Mouse (Mus musculus) hindbrain, embryonic 11.5 days (tissue): ENCODE results near the gene Dennd1a. TPM values are rescaled to one million over a fixed set of nuclear protein-coding genes. Genes with fewer than 3 reads are reported as not detected.

ENCODE experiments used
- ATAC-seq: fragments of 200-750 bp; cut with Nextera tagmentation; 2 replicates; pipeline ENCODE4 v1.8.0; 2017; ENCODE audit warnings: mild to moderate bottlenecking, moderate TSS enrichment, moderate library complexity; ENCODE audit not compliant: low FRiP score
- DNase-seq: peaks from one replicate; pipeline ENCODE4 v3.0.0-alpha.2; 2015; ENCODE audit warnings: low spot score
- H3K27ac ChIP-seq: fragments of 300-500 bp; sonication (generic); 2 replicates; pipeline ENCODE4 v1.5.1; 2014; ENCODE audit warnings: mild to moderate bottlenecking, low read depth, low read length
- H3K27me3 ChIP-seq: fragments of 300-500 bp; sonication (generic); 2 replicates; pipeline ENCODE4 v1.6.1; 2014; ENCODE audit warnings: mild to moderate bottlenecking, low read length, moderate library complexity, mixed read lengths; ENCODE audit not compliant: control insufficient read depth, insufficient read depth
- H3K36me3 ChIP-seq: fragments of 300-500 bp; sonication (generic); 2 replicates; pipeline ENCODE4 v1.6.1; 2014; ENCODE audit warnings: mild to moderate bottlenecking, low read length, moderate library complexity, mixed read lengths; ENCODE audit not compliant: control insufficient read depth, insufficient read depth
- H3K4me1 ChIP-seq: fragments of 300-500 bp; sonication (generic); replicated peaks from 2 replicates; pipeline ENCODE4 v1.6.1; 2014; ENCODE audit warnings: low read length, mixed read lengths; ENCODE audit not compliant: control insufficient read depth, insufficient read depth
- H3K4me2 ChIP-seq: fragments of 300-500 bp; sonication (generic); replicated peaks from 2 replicates; pipeline ENCODE4 v1.6.1; 2014; ENCODE audit warnings: mild to moderate bottlenecking, low read depth, low read length
- H3K4me3 ChIP-seq: fragments of 300-500 bp; sonication (generic); 2 replicates; pipeline ENCODE4 v1.5.1; 2014; ENCODE audit warnings: low read depth, low read length
- H3K9ac ChIP-seq: fragments of 300-500 bp; sonication (generic); 2 replicates; pipeline ENCODE4 v1.6.1; 2014; ENCODE audit warnings: low read depth, low read length
- H3K9me3 ChIP-seq: fragments of 300-500 bp; sonication (generic); 2 replicates; pipeline ENCODE4 v1.6.1; 2016; ENCODE audit warnings: low read length; ENCODE audit not compliant: control insufficient read depth
- WGBS: fragments of 180-500 bp; shearing (Covaris S2); extraction: QIAGEN DNeasy Blood & Tissue Kit; methylation state at CpG from one replicate; pipeline ENCODE4 v1.1.7; 2014; 5-methylcytosine and 5-hydroxymethylcytosine counted together
- polyA plus RNA-seq: library from polyadenylated mRNA; unstranded; fragments of >200 nt; fragmentation: Nextera tagmentation; extraction: Ambion mirVana; gene quantifications from 2 replicates; pipeline ENCODE4 v1.2.1, GENCODE M21; 2014

Gene Dennd1a
- 7.5 and 11.3 TPM in 2 replicates for polyA plus RNA-seq

GRCm38 (mm10) chr2:38286733-38287551, at the start of gene Dennd1a:
TSS of gene Dennd1a (minus strand) at chr2:38287390.
- no peaks in the 10 kb centered on the region for H3K36me3 ChIP-seq
- peak within 1 kb of the TSS; percentile 73 for H3K9ac ChIP-seq
- peak; percentile 95 for ATAC-seq
- H3K27me3 ChIP-seq: no peaks in the 10 kb centered on the region
- H3K9me3 ChIP-seq: no peaks in the 10 kb centered on the region
- no peaks in the 10 kb centered on the region for H3K4me1 ChIP-seq
- peak within 1 kb of the TSS; percentile 70 for H3K4me2 ChIP-seq
- peak; percentile 93 for DNase-seq
- H3K27ac ChIP-seq: peak within 1 kb of the TSS; percentile 78
- WGBS: under 1% methylated on average over 53 of the region's 81 CpGs
- peak within 1 kb of the TSS; percentile 77 for H3K4me3 ChIP-seq

GRCm38 (mm10) chr2:38336606-38337005, 49.4 kb upstream of the Dennd1a start:
- H3K4me3 ChIP-seq: no peak overlapping the region
- H3K27me3 ChIP-seq: peaks cover 72% of the 10 kb centered on the region
- DNase-seq (peak; percentile 51), ATAC-seq (no peak)
- WGBS: under 1% methylated on average over 17 of the region's 17 CpGs
- no peaks in the 10 kb centered on the region for H3K9me3 ChIP-seq
- H3K4me1 ChIP-seq: peaks cover 7% of the 10 kb centered on the region
- no peak overlapping the region for H3K27ac ChIP-seq
- no peak overlapping the region for H3K9ac ChIP-seq
- 0 out of 2 replicates have a peak overlapping the region, but pooled peaks have one; percentile 6 for H3K4me2 ChIP-seq
- no peaks in the 10 kb centered on the region for H3K36me3 ChIP-seq

GRCm38 (mm10) chr2:38333586-38334119, 46.5 kb upstream of the Dennd1a start:
- no peak overlapping the region for H3K4me3 ChIP-seq
- no peak overlapping the region for H3K27ac ChIP-seq
- H3K27me3 ChIP-seq: peaks cover 46% of the 10 kb centered on the region
- no peak overlapping the region for H3K4me2 ChIP-seq
- DNase-seq (no peak), ATAC-seq (no peak)
- WGBS: 38% methylated on average over 7 of the region's 7 CpGs
- no peak overlapping the region for H3K9ac ChIP-seq
- H3K4me1 ChIP-seq: no peaks in the 10 kb centered on the region
- H3K9me3 ChIP-seq: no peaks in the 10 kb centered on the region
- no peaks in the 10 kb centered on the region for H3K36me3 ChIP-seq

GRCm38 (mm10) chr2:38326671-38327070, 39.5 kb upstream of the Dennd1a start:
- DNase-seq (no peak), ATAC-seq (no peak)
- 46% methylated on average over 1 of the region's 1 CpGs for WGBS
- Histone ChIP-seq H3K27ac (no peak overlapping the region), H3K9me3 (no peaks in the 10 kb centered on the region), H3K4me1 (no peaks in the 10 kb centered on the region), H3K27me3 (0 out of 2 replicates have a peak, but pooled peaks cover 2% of the 10 kb centered on the region), H3K36me3 (no peaks in the 10 kb centered on the region), H3K4me3 (no peak overlapping the region), H3K4me2 (no peak overlapping the region), H3K9ac (no peak overlapping the region)

GRCm38 (mm10) chr2:38323380-38323779, 36.2 kb upstream of the Dennd1a start:
- Histone ChIP-seq H3K4me3 (no peak overlapping the region), H3K27ac (no peak overlapping the region), H3K4me1 (no peaks in the 10 kb centered on the region), H3K4me2 (no peak overlapping the region), H3K9ac (no peak overlapping the region), H3K36me3 (no peaks in the 10 kb centered on the region), H3K9me3 (no peaks in the 10 kb centered on the region), H3K27me3 (no peaks in the 10 kb centered on the region; the same call in 1 of the 2 replicates)
- WGBS: 65% methylated on average over 8 of the region's 8 CpGs
- ATAC-seq: no peak
- no peak for DNase-seq

- DNase-seq (no peak), ATAC-seq (no peak)
- 75% methylated on average over 4 of the region's 4 CpGs for WGBS
- Histone ChIP-seq H3K36me3 (no peaks in the 10 kb centered on the region), H3K9ac (no peak overlapping the region), H3K27ac (no peak overlapping the region), H3K4me3 (no peak overlapping the region), H3K27me3 (no peaks in the 10 kb centered on the region; the same call in 1 of the 2 replicates), H3K4me1 (no peaks in the 10 kb centered on the region), H3K9me3 (no peaks in the 10 kb centered on the region), H3K4me2 (no peak overlapping the region)
Observed at GRCm38 (mm10) chr2:38320911-38321310, 33.7 kb upstream of the Dennd1a start.

GRCm38 (mm10) chr2:38319086-38319485, 31.9 kb upstream of the Dennd1a start:
- Histone ChIP-seq H3K4me1 (no peaks in the 10 kb centered on the region), H3K9ac (no peak overlapping the region), H3K4me3 (no peak overlapping the region), H3K27ac (no peak overlapping the region), H3K27me3 (no peaks in the 10 kb centered on the region; the same call in 1 of the 2 replicates), H3K36me3 (no peaks in the 10 kb centered on the region), H3K4me2 (no peak overlapping the region), H3K9me3 (no peaks in the 10 kb centered on the region)
- DNase-seq (no peak), ATAC-seq (no peak)
- 85% methylated on average over 11 of the region's 11 CpGs for WGBS

GRCm38 (mm10) chr2:38313399-38313798, 26.2 kb upstream of the Dennd1a start:
- H3K27me3 ChIP-seq: 0 out of 2 replicates have a peak, but pooled peaks cover 2% of the 10 kb centered on the region

More at GRCm38 (mm10) chr2:38313399-38313798, 26.2 kb upstream of the Dennd1a start:
- no peak for ATAC-seq
- Histone ChIP-seq H3K9me3 (no peaks in the 10 kb centered on the region), H3K4me3 (no peak overlapping the region), H3K27ac (no peak overlapping the region), H3K4me2 (no peak overlapping the region), H3K4me1 (no peaks in the 10 kb centered on the region), H3K36me3 (no peaks in the 10 kb centered on the region), H3K9ac (no peak overlapping the region)
- DNase-seq: no peak
- WGBS: 69% methylated on average over 3 of the region's 3 CpGs
